Mouse (Mus musculus) ES-E14 (cell line): Measurements from ENCODE around the gene Susd1.

ENCODE experiments used
- CHD2 ChIP-seq: IDR thresholded peaks from 2 replicates; pipeline ENCODE4 v1.6.1; 2014; ENCODE audit warnings: mild to moderate bottlenecking, low read depth, low read length, inconsistent platforms
- MAFK ChIP-seq: IDR thresholded peaks from 2 replicates; pipeline ENCODE4 v1.6.1; 2014; ENCODE audit warnings: mild to moderate bottlenecking, low read depth, low read length, inconsistent platforms; ENCODE audit not compliant: insufficient read depth
- ZC3H11A ChIP-seq: IDR thresholded peaks from 2 replicates; pipeline ENCODE4 v1.6.1; 2012; ENCODE audit warnings: low read depth, mild to moderate bottlenecking, inconsistent platforms, low read length, borderline replicate concordance
- ZNF384 ChIP-seq: IDR thresholded peaks from 2 replicates; pipeline ENCODE4 v1.6.1; 2012; ENCODE audit warnings: low read depth, low read length, inconsistent platforms

GRCm38 (mm10) chr4:59275494-59275893 lies 162.9 kb downstream of the Susd1 start:
- TF ChIP-seq ZC3H11A: no peak
- TF ChIP-seq CHD2: no peak
- no peak for TF ChIP-seq ZNF384
- no peak for TF ChIP-seq MAFK
